Mouse (Mus musculus) adrenal gland, adult 2 months (tissue): Measurements from ENCODE around the gene Tmem131. TPM values are rescaled to one million over a fixed set of nuclear protein-coding genes. Genes with fewer than 3 reads are reported as not detected.

Experiments
- polyA plus RNA-seq: library from polyadenylated mRNA; depleted of rRNA; stranded (reverse); fragments of >200 nt; gene quantifications from 2 replicates; pipeline ENCODE4 v1.2.3, GENCODE M21; 2012; rRNA removed
- total RNA-seq, 2 experiments: library from RNA; stranded (reverse); gene quantifications; 2 replicates each; pipeline ENCODE4 v1.2.3; 2021

Tmem131 gene
- total and polyA plus RNA-seq, 3 experiments: 17.8 to 51.0 (median 38.8) TPM

Other genes starting within 250 kb of the Tmem131 start
- gene 4933424G06Rik, start 233.5 kb downstream of the Tmem131 start, total RNA-seq: not detected
- gene 4933424G06Rik, start 233.5 kb downstream of the Tmem131 start, polyA plus RNA-seq: not detected in 2 replicates
- 100 to 1,000 TPM; 132 to 140 TPM for gene Actr1b, start 229.2 kb downstream of the Tmem131 start, total RNA-seq
- gene Actr1b, start 229.2 kb downstream of the Tmem131 start, polyA plus RNA-seq: 144 and 156 TPM in 2 replicates
- under 1 TPM; 0.29 to 0.90 TPM for gene Zap70, start 181.9 kb downstream of the Tmem131 start, total RNA-seq
- 2.1 and 3.3 TPM in 2 replicates for gene Zap70, start 181.9 kb downstream of the Tmem131 start, polyA plus RNA-seq
- gene Vwa3b, start 82.9 kb upstream of the Tmem131 start, total RNA-seq: under 1 TPM; 0.35 to 0.49 TPM
- gene Vwa3b, start 82.9 kb upstream of the Tmem131 start, polyA plus RNA-seq: 1.0 TPM in 1 of 2 replicates, not detected in the other